Mouse (Mus musculus): Measurements from ENCODE around the gene 2610028H24Rik.
A peak's percentile ranks its signal among the peaks of the same experiment; 100 is the strongest.

The 2610028H24Rik gene

GRCm38 (mm10) chr10:76448851-76449250 is at the start of gene 2610028H24Rik:
2610028H24Rik (plus strand) TSS chr10:76449081.
- DNase-seq (ENCODE audit: low read depth, low spot score) = no peak

DNA sequence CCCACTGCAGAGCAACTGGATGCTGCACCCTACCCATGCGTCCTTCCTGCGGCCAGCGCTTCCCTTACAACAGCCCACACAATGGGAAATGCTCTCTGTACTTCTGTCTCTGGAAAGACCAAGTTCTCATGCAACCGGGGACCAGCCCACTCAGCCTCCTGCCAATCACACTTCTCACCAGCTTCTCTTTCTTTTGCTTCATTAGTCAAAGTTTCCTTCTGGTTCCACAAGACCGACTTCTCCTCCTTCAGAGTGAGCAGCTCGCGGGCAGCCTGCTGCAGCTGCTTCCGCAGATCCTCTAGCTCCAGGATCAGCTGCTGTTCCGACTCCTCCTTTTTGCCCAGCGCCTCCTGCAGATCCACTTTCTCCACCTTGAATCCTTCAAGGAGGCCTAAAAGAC is 40.4 kb upstream of the 2610028H24Rik start:
- DNase-seq (ENCODE audit: low read depth, low spot score) = no peak

DNA sequence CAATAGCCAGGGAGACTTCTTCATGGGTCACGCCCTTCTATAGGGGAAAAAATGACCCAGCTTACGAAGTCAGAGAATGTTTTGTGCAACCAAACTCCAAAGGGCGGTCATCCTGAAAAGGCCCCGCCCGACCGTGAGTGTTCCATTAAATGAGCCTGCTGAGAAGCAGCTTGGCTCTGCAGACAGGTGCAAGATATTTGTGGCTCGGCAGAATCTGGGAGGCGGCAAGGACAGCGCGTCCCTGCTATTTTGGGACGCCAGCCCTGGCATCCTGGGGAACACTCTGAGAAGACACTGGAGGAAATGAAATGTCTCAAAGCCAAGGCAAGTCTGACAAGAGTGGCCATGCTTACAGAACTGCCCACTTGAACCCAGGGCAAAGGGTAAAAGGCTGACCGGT is 32.1 kb upstream of the 2610028H24Rik start:
- no peak for DNase-seq (ENCODE audit: low read depth, low spot score)

GRCm38 (mm10) chr10:76425674-76426073 is 23.2 kb upstream of the 2610028H24Rik start:
- no peak for DNase-seq (ENCODE audit: low read depth, low spot score)

GRCm38 (mm10) chr10:76433925-76434324 is 15.0 kb upstream of the 2610028H24Rik start:
- no peak for DNase-seq (ENCODE audit: low read depth, low spot score)

DNA sequence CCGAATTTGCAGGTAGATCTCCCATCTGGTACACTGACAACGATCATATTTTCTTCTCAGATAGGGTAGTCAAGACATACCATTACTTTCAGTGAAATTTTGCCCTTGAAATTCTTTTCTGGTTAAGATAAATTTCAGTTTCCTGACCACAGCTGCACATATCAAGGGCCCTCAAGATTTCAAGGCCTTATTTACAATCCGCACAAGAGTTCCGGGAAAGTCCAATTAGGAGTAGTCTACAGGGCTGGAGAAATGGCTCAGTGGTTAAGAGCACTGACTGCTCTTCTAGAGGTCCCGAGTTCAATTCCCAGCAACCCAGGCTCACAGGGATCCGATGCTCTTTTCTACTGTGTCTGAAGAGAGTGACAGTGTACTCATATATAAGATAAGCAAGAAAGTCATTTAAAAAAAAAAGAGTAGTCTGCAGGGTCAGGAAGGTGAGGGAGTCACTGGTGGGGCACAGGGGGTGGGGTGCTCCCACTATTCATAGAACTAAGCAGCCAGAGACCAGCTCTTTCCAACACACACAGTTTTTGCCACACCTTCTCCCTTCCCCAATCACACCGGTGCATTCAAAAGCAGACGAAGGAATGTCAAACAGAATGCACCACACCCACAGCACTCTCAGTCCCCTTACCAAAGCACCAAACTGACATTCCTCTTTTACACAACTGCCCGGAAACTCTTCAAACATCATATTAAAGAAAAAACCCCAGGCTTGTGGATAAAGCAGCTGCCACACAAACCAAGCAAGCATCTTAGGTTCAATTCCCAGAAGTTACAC is 9.6 kb upstream of the 2610028H24Rik start:
- no peak for DNase-seq (ENCODE audit: low read depth, low spot score)

GRCm38 (mm10) chr10:76440281-76440680 is 8.6 kb upstream of the 2610028H24Rik start, which contains the start of gene AC141477.1:
AC141477.1 (minus strand) TSS chr10:76440444.
- peak; percentile 27 for DNase-seq (ENCODE audit: low read depth, low spot score)

DNA sequence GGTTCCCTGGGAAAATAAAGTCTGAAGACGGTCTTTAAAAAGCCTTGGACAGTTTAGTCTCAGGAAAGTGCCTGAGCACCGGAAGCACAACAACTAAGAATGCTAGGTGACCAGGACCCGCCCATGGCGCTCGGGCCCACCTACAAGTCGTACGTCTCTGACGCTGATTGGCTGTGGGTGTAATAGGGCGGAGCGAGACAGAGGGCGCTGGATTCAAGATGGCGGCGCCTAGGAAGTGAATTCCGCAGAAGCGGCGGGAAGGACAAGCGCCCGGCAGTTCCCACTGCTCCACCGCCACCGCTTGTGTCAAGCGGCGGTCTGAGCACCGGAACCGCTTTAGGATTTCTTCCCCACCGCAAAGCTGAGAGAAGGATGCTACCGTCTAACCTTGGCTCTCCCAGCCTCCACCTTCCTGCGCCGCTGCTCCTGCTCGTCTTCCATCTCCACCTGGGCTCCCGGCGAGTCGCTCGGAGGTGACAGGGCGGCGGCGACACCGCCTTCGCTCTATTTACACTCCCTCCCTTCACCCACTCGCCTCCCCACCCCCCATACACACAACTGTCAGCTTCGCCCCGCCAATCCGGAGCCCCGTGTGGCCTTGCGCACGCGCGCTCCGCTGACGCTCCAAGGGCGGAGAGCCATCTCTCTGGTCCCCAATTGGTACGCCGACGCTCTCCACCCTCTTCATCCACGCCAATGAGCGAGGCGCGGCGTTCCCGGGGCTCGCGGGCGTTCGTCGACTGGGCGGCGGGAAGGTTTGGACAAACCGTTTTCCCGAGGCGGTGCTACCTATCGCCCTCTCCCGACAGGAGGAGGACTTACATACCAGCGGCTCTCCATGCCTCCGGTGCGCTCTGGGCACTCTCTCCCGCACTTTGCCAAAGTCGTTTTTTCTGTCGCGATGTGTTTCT is 6.4 kb upstream of the 2610028H24Rik start, which contains the start of gene Pcnt:
Gene Pcnt (minus strand): TSS at position 609 of the 911 bp plus-strand sequence.
- DNase-seq (ENCODE audit: low read depth, low spot score) = peak; percentile 98

DNA sequence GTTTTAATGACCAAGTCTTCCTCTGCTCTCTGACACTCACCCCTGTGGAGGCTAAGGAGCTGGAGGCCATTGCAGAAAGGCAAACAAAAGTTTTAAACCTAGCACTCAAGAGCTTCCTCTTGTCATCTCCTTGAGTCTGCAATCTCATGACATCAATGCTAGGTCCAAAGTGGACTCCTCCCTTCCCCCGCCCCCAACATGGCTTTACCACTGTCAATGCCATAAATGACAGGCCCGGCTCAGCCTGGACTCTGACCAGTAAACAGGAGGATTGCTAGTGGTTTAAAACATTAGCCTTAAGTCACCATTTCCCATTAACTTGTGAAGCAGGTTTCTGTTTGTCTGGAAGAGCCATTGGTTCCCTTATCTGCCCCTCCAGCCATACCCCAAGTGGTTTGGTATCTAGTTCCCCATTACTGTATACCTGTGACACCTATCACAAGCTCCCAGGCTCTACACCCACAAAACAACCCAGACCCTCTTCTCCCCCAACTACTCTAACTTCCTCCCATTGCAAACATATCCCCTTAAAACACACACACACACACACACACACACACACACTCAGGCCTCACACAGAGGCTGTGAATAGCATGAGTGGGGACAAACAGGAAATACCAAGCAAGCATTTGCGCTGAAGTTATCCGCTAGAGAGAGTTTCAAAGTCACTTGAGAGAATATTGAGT is 2.7 kb upstream of the 2610028H24Rik start:
- no peak for DNase-seq (ENCODE audit: low read depth, low spot score)

DNA sequence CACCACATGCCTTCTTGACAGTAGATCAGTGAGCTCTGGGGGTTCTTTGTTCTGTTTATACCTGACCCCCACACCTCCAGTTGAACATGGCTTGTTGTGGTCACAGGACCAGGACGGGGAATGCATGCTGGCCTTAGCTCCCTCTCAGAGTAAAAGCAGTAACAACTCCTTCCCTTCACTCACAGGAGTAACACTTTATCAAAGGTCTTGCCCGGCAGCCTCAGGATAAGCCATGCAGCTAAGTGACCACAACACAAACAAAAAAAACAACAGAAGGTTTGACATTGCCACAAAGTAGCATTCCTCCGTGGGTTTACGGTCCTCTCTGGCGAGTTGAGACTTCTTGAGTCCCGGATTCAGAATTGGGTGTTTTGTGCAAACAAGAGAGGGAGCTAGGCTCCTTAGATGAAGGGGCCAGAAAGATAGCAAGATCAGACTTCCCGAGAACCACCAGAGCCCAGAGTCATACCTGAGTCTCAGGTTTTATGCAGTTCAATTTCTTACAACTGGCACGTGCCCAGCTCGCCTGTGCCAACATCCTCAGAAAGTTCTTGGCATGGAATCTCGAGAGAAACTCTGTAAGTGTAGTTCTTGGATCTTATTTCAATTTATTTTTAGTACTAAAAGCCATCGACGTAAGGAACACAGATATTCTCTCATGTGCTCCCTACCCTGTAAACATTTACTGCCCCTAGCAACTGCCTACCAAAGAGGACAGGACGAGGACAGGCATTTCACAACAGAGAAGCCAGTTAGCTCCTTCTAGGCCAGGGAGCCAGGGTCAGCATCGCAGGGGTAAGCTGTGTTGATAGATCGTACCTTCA is 1.3 kb upstream of the 2610028H24Rik start:
- no peak for DNase-seq (ENCODE audit: low read depth, low spot score)

- peak; percentile 33 for DNase-seq (ENCODE audit: low read depth, low spot score)
Observed at GRCm38 (mm10) chr10:76455289-76455688, 6.4 kb downstream of the 2610028H24Rik start.

GRCm38 (mm10) chr10:76461255-76461654 is 12.4 kb downstream of the 2610028H24Rik start:
- no peak for DNase-seq (ENCODE audit: low read depth, low spot score)

GRCm38 (mm10) chr10:76462312-76462711 is 13.4 kb downstream of the 2610028H24Rik start:
- no peak for DNase-seq (ENCODE audit: low read depth, low spot score)

GRCm38 (mm10) chr10:76462721-76463120 is 13.8 kb downstream of the 2610028H24Rik start:
- DNase-seq (ENCODE audit: low read depth, low spot score) = no peak

- DNase-seq (ENCODE audit: low read depth, low spot score) = peak; percentile 91
Observed at GRCm38 (mm10) chr10:76468203-76469162, 19.6 kb downstream of the 2610028H24Rik start, which contains the start of the genes Mcm3ap and Ybey. Mcm3ap (plus strand) TSS chr10:76468927. Ybey (minus strand) TSS chr10:76469114.

- no peak for DNase-seq (ENCODE audit: low read depth, low spot score)
Observed at GRCm38 (mm10) chr10:76473759-76474158, 24.9 kb downstream of the 2610028H24Rik start.

- DNase-seq (ENCODE audit: low read depth, low spot score) = no peak
Observed at GRCm38 (mm10) chr10:76480851-76481250, 32.0 kb downstream of the 2610028H24Rik start.

DNA sequence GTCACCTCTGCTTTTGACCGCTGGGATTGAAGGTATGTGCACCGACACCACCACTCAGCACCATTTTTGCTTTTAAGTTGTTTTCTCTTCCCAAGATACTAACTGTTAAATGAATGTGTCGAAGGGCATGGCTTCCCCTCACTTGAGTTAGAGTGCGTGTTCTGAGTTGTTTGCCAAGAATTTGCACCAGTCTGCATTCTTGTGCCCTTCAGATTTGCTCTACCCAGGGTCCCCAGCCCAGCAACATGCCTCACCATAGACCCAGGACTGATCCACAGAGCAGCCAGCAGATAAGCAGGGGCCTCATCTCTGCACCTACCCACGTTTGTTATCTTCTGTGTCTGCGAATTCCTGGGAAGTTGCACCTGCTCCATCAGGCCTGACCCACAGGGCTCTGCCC is 32.6 kb downstream of the 2610028H24Rik start:
- no peak for DNase-seq (ENCODE audit: low read depth, low spot score)

GRCm38 (mm10) chr10:76486302-76486701 is 37.4 kb downstream of the 2610028H24Rik start:
- DNase-seq (ENCODE audit: low read depth, low spot score) = no peak
